Mouse (Mus musculus): Measurements from ENCODE around the gene Prr5.

Gene Prr5

GRCm38 (mm10) chr15:84745831-84746230, 76.4 kb downstream of the Prr5 start:
- no peak for DNase-seq (ENCODE audit: inconsistent age in 2 of 2, low spot score in 1 of 2)
